Mouse (Mus musculus): ENCODE data around the gene Slfn8.
"Not testable (repeated sequence)": the region's sequence is repeated elsewhere in the genome, so short reads cannot be mapped to it uniquely, and the experiment has no call there.

Gene Slfn8

GRCm38 (mm10) chr11:83020621-83021020 is at the start of gene Slfn8:
TSS of gene Slfn8 (minus strand) at chr11:83020810.
- peak; percentile 35 for DNase-seq (ENCODE audit: low read depth, low spot score)

- no peak for DNase-seq (ENCODE audit: low read depth, low spot score)
These were observed 47.5 kb upstream of the Slfn8 start for GRCm38 (mm10) chr11:83067982-83068694.

- peak; percentile 48 for DNase-seq (ENCODE audit: low read depth, low spot score)
These were observed 46.3 kb upstream of the Slfn8 start for GRCm38 (mm10) chr11:83066640-83067531.

- DNase-seq (ENCODE audit: low read depth, low spot score) = no peak
These were observed 45.1 kb upstream of the Slfn8 start for GRCm38 (mm10) chr11:83065441-83066344.

GRCm38 (mm10) chr11:83064946-83065345 is 44.3 kb upstream of the Slfn8 start, which contains the start of gene Slfn2:
TSS of gene Slfn2 (plus strand) at chr11:83065112.
- DNase-seq (ENCODE audit: low read depth, low spot score) = no peak

- DNase-seq (ENCODE audit: low read depth, low spot score) = peak; percentile 39
These were observed 43.3 kb upstream of the Slfn8 start for GRCm38 (mm10) chr11:83063941-83064349.

DNA sequence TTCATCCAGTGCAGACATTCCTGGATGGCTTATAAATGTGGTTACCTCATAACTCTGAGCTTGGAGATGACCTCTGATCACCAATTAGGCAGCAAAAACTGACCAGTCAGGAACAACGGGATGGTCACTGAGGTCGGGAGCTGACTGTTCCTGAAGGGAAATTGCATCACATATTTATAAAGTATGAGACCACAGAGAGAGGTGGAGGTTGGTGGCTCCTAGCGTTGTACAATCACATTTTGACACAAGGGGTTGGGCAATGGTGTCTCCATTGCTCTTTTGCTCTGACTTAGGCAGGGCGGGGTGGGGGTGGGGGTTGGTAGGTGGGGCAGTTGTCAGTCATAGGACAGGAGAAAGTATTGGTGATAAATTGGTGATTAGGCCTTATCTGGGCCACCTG is 42.5 kb upstream of the Slfn8 start:
- no peak for DNase-seq (ENCODE audit: low read depth, low spot score)

- no peak for DNase-seq (ENCODE audit: low read depth, low spot score)
These were observed 41.2 kb upstream of the Slfn8 start for GRCm38 (mm10) chr11:83061806-83062205.

GRCm38 (mm10) chr11:83060412-83061020 is 39.9 kb upstream of the Slfn8 start:
- peak; percentile 54 for DNase-seq (ENCODE audit: low read depth, low spot score)

DNA sequence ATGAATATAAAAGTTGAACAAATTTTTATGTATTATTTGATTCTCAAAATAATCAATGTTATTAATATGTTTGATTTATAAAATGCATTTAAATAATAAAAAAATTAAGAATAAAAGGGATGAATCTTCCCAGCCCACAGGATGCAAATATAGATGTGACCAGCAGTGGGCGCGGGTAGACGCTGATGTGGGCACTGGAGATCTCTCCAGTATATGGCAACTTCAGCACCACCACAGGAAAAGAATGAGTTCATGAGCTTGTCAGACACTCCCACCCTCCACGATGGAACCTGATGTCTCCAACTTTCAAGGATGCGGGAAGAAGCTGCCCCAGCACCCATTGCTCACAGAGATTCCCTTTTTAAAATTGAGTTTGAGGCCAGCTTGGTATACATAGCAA is 37.3 kb upstream of the Slfn8 start:
- peak; percentile 54 for DNase-seq (ENCODE audit: low read depth, low spot score)

DNA sequence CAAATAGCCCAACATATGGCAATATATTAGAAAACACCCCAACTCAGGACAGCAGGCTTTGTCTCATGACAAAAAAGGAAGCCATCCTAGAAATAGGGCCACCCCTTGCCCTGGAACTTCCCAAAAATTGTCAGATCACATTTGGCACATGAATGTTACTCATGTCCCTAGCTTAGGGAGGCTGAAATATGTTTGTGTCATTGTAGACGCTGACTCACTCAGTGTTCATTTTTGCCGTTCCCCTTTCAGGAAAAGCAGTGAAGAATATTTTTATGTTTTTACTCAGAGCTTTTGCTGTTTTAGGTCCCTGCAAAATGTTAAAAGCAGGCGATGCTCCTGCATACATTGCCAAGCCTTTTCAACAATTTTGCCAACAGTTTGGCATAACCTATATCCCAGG is 25.0 kb upstream of the Slfn8 start:
- DNase-seq (ENCODE audit: low read depth, low spot score) = peak; percentile 69

DNA sequence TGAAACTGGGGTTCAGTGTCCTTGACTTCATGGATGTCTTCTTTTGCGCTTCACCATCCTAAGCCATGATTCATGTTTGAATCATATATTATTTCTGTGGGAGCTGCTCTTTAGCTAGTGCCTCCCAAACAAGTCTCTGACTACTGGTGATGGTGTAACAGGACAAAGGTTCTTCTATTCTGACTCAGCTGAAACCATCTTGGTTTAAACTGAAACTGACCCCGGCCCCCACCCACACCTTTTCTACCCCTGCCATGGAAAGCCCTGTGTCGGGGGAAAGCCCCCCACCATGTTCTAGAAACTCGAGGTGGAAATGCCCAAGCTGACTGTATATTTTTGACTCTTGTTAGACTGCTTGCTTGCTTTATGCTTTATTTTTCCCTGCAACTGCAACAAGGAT is 23.3 kb upstream of the Slfn8 start:
- no peak for DNase-seq (ENCODE audit: low read depth, low spot score)

- no peak for DNase-seq (ENCODE audit: low read depth, low spot score)
These were observed 20.4 kb upstream of the Slfn8 start for GRCm38 (mm10) chr11:83041000-83041399.

DNA sequence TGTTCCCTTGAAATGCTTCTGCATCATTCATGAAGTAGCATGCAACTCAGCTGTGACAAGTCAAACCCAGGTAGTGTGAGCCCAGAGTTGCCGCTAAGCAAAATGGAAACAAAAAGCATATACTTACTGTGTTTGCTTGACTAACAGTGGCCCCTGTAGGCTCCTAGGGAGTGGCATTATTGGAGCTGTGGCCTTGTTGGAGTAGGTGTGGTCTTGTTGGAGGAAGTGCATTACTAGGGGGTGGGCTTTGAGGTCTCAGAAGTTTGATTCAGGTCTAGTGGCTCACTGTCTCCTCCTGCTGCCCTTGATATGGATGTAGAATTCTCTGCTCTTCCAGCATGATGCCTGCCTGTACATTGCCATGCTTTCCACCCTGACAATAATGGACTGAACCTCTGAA is 19.7 kb upstream of the Slfn8 start:
- DNase-seq (ENCODE audit: low read depth, low spot score) = no peak

DNA sequence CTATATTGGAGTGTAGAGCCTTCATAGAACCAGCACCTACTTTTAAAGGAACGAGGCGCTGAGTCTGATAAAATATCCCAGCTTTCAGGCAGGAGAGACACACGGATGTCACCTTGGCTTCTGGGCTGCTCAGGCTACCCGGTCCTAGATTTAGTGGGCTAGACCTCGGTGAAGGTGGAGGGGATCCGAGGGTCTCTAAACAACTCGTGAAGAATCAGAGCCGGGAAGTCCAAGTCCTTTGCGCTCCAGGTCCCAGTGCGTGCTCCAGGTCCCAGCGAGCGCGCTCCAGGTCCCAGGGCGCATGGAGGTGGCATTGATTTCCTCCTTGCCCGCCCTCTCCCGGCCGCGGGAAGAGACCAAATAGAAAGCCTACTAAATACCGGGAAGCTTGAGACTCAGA is 19.2 kb upstream of the Slfn8 start:
- DNase-seq (ENCODE audit: low read depth, low spot score) = no peak

DNA sequence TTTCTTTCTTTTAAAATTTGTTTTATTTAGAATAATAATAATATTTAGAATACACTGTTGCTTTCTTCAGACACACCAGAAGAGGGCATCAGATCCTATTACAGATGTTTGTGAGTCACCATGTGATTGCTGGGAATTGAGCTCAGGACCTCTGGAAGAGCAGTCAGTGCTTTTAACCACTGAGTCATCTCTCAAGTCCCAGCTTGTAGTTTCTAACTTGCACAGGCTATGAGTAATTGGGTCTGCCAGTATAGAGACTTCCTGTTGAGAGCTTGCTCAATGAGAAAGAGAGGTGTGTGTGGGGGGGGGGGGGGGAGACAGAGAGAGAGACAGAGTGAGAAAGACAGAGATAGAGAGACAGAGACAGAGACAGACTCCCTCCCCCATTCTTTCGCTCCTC is 18.5 kb upstream of the Slfn8 start:
- peak; percentile 30 for DNase-seq (ENCODE audit: low read depth, low spot score)

DNA sequence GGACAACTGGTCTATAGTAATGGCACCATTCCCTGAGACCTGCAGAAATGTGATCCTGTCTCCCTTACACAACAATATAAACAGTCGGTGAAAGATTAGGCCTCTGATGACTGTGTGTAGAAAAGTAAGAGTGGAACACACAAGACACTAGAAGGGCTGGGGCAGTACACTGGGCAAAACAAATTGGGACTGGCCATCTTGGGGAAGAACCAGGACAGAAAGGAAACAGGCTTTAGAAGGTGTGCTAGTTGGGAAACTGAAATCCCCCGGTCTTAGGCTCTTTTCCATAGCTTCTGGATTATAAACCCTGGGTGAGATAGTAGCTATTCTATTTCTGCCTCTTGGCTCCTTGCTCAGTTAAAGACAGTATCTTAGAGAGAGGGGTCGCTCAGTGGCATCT is 18.1 kb upstream of the Slfn8 start:
- not testable (repeated sequence) for DNase-seq (ENCODE audit: low read depth, low spot score)

- DNase-seq (ENCODE audit: low read depth, low spot score) = not testable (repeated sequence)
These were observed 770 bp downstream of the Slfn8 start for GRCm38 (mm10) chr11:83019561-83020519.

- no peak for DNase-seq (ENCODE audit: low read depth, low spot score)
These were observed 4.5 kb downstream of the Slfn8 start for GRCm38 (mm10) chr11:83016093-83016492.

DNA sequence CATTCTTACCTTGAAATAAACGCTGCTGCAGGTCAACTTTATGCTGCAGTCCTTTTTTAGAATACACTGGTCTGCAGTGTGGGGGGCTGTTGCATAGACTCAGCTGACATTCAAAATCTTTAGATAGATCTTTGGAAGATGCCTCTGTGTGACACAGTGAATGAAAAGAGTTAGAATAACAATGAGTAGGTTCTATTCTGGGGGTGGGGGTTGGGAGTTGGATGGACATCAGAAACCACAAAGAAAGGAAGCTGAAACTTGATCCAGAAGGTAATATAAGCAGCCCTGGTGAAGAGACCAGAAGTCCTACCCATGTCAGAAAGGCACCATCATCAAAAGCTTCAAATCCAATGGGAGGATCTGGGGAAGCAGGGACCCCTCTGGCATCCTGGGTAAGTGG is 7.3 kb downstream of the Slfn8 start:
- no peak for DNase-seq (ENCODE audit: low read depth, low spot score)

Data from brain, adult 2 months (tissue).